Mouse (Mus musculus) MEL (cell line): ENCODE measurements around the gene Col3a1. TPM values are rescaled to one million over a fixed set of nuclear protein-coding genes. Genes with fewer than 3 reads are reported as not detected.

Source experiments
- DNase-seq: peaks from one replicate; pipeline ENCODE4 v3.0.0; 2011; ENCODE audit warnings: low read depth, low spot score
- H3K27ac ChIP-seq: 2 replicates; pipeline ENCODE4 v1.5.1; 2012; ENCODE audit warnings: low read depth, mild to moderate bottlenecking, control low read depth, low read length, moderate library complexity; ENCODE audit not compliant: control insufficient read depth
- H3K27me3 ChIP-seq, 2 experiments: fragments of 150-350 bp in 1 of 2; sonication (generic) in 1 of 2; 2 replicates each; pipeline ENCODE4 v1.6.1; 2012; ENCODE audit warnings: low read length in 2 of 2, mild to moderate bottlenecking in 2 of 2, improper control_type of control experiment in 1 of 2, moderate library complexity in 1 of 2; ENCODE audit not compliant: insufficient read depth in 2 of 2, control insufficient read depth in 1 of 2
- H3K36me3 ChIP-seq, 2 experiments: 2 replicates each; pipeline ENCODE4 v1.6.1; 2012 to 2014; ENCODE audit warnings: low read length in 2 of 2, improper control_type of control experiment in 1 of 2, inconsistent platforms in 1 of 2, mild to moderate bottlenecking in 1 of 2; ENCODE audit not compliant: insufficient read depth in 2 of 2, control insufficient read depth in 1 of 2
- H3K4me1 ChIP-seq, 2 experiments: fragments of 150-350 bp in 1 of 2; sonication (generic) in 1 of 2; 2 replicates each; pipeline ENCODE4 v1.6.1; 2012; ENCODE audit warnings: low read length in 2 of 2, improper control_type of control experiment in 1 of 2, mild to moderate bottlenecking in 1 of 2; ENCODE audit not compliant: insufficient read depth in 2 of 2, control insufficient read depth in 1 of 2
- H3K4me3 ChIP-seq, 2 experiments: fragments of 150-350 bp in 1 of 2; sonication (generic) in 1 of 2; 2 replicates each; pipeline ENCODE4 v1.5.1; 2012; ENCODE audit warnings: low read depth in 2 of 2, low read length in 2 of 2, mild to moderate bottlenecking in 2 of 2, moderate library complexity in 2 of 2, control low read depth in 1 of 2, improper control_type of control experiment in 1 of 2; ENCODE audit not compliant: control insufficient read depth in 1 of 2, insufficient read depth in 1 of 2
- H3K79me2 ChIP-seq: 2 replicates; pipeline ENCODE4 v1.6.1; 2012; ENCODE audit warnings: mild to moderate bottlenecking, low read length, moderate library complexity; ENCODE audit not compliant: control insufficient read depth, poor library complexity, insufficient read depth
- H3K9ac ChIP-seq: 2 replicates; pipeline ENCODE4 v1.6.1; 2012; ENCODE audit warnings: low read depth, mild to moderate bottlenecking, control low read depth, low read length, moderate library complexity; ENCODE audit not compliant: control insufficient read depth, poor library complexity, severe bottlenecking
- H3K9me3 ChIP-seq: fragments of 150-350 bp; sonication (generic); replicated peaks from 2 replicates; pipeline ENCODE4 v1.6.1; 2012; ENCODE audit warnings: mild to moderate bottlenecking, low read length, improper control_type of control experiment, moderate library complexity; ENCODE audit not compliant: insufficient read depth
- CHD1 ChIP-seq: IDR thresholded peaks from 2 replicates; pipeline ENCODE4 v1.6.1; 2012; ENCODE audit warnings: low read depth, mild to moderate bottlenecking, inconsistent platforms, low read length, improper control_type of control experiment
- CHD2 ChIP-seq: IDR thresholded peaks from 2 replicates; pipeline ENCODE4 v1.6.1; 2011; ENCODE audit warnings: low read length, improper control_type of control experiment
- ELF1 ChIP-seq: IDR thresholded peaks from 2 replicates; pipeline ENCODE4 v1.6.1; 2014; ENCODE audit warnings: low read depth, mild to moderate bottlenecking, inconsistent platforms, low read length, improper control_type of control experiment, moderate library complexity
- ETS1 ChIP-seq: IDR thresholded peaks from 2 replicates; pipeline ENCODE4 v1.6.1; 2012; ENCODE audit warnings: low read depth, mild to moderate bottlenecking, inconsistent platforms, low read length, improper control_type of control experiment, moderate library complexity
- GABPA ChIP-seq: IDR thresholded peaks from 2 replicates; pipeline ENCODE4 v1.6.1; 2012; ENCODE audit warnings: low read depth, mild to moderate bottlenecking, inconsistent platforms, low read length, improper control_type of control experiment, moderate library complexity
- GATA1 ChIP-seq: IDR thresholded peaks from 2 replicates; pipeline ENCODE4 v1.6.1; 2011; ENCODE audit warnings: low read depth, low read length, improper control_type of control experiment
- JUND ChIP-seq: IDR thresholded peaks from 2 replicates; pipeline ENCODE4 v1.6.1; 2011; ENCODE audit warnings: low read depth, mild to moderate bottlenecking, improper control_type of control experiment, low read length
- MAZ ChIP-seq: IDR thresholded peaks from 2 replicates; pipeline ENCODE4 v1.6.1; 2012; ENCODE audit warnings: low read depth, mild to moderate bottlenecking, inconsistent platforms, low read length, improper control_type of control experiment
- MEF2A ChIP-seq: IDR thresholded peaks from 2 replicates; pipeline ENCODE4 v1.6.1; 2014; ENCODE audit warnings: low read depth, mild to moderate bottlenecking, inconsistent platforms, low read length, improper control_type of control experiment; ENCODE audit not compliant: poor library complexity, insufficient replicate concordance, severe bottlenecking; ENCODE audit errors: extremely low read depth
- MXI1 ChIP-seq: IDR thresholded peaks from 2 replicates; pipeline ENCODE4 v1.6.1; 2011; ENCODE audit warnings: mild to moderate bottlenecking, low read depth, low read length, improper control_type of control experiment
- MYB ChIP-seq: IDR thresholded peaks from 2 replicates; pipeline ENCODE4 v1.6.1; 2011; ENCODE audit warnings: mild to moderate bottlenecking, low read depth, low read length, improper control_type of control experiment
- NELFE ChIP-seq: IDR thresholded peaks from 2 replicates; pipeline ENCODE4 v1.6.1; 2011; ENCODE audit warnings: low read depth, low read length, improper control_type of control experiment
- NRF1 ChIP-seq: IDR thresholded peaks from 2 replicates; pipeline ENCODE4 v1.6.1; 2014; ENCODE audit warnings: low read depth, mild to moderate bottlenecking, inconsistent platforms, low read length, improper control_type of control experiment, moderate library complexity; ENCODE audit not compliant: poor library complexity, insufficient read depth, severe bottlenecking
- POLR2A ChIP-seq, 2 experiments: IDR thresholded peaks; 2 replicates each; pipeline ENCODE4 v1.6.1; 2011 to 2012; ENCODE audit warnings: low read length in 2 of 2, mild to moderate bottlenecking in 2 of 2, control low read depth in 1 of 2, improper control_type of control experiment in 1 of 2, low read depth in 1 of 2, moderate library complexity in 1 of 2; ENCODE audit not compliant: control insufficient read depth in 1 of 2, insufficient read depth in 1 of 2, poor library complexity in 1 of 2
- POLR2AphosphoS2 ChIP-seq: IDR thresholded peaks from 2 replicates; pipeline ENCODE4 v1.6.1; 2011; ENCODE audit warnings: low read length, improper control_type of control experiment
- RAD21 ChIP-seq: IDR thresholded peaks from 2 replicates; pipeline ENCODE4 v1.6.1; 2011; ENCODE audit warnings: mild to moderate bottlenecking, low read depth, low read length, improper control_type of control experiment
- RCOR1 ChIP-seq: IDR thresholded peaks from 2 replicates; pipeline ENCODE4 v1.6.1; 2012; ENCODE audit warnings: low read depth, mild to moderate bottlenecking, inconsistent platforms, low read length, improper control_type of control experiment
- SIN3A ChIP-seq: IDR thresholded peaks from 2 replicates; pipeline ENCODE4 v1.6.1; 2012; ENCODE audit warnings: low read length, improper control_type of control experiment, inconsistent platforms
- SMC3 ChIP-seq: IDR thresholded peaks from 2 replicates; pipeline ENCODE4 v1.6.1; 2011; ENCODE audit warnings: low read depth, low read length, improper control_type of control experiment
- TAL1 ChIP-seq: IDR thresholded peaks from 2 replicates; pipeline ENCODE4 v1.6.1; 2012; ENCODE audit warnings: mild to moderate bottlenecking, inconsistent platforms, low read length, moderate library complexity, mixed read lengths
- TBP ChIP-seq: IDR thresholded peaks from 2 replicates; pipeline ENCODE4 v1.8.0; 2011; ENCODE audit warnings: low read depth, low read length, improper control_type of control experiment
- UBTF ChIP-seq: IDR thresholded peaks from 2 replicates; pipeline ENCODE4 v1.6.1; 2012; ENCODE audit warnings: low read depth, mild to moderate bottlenecking, inconsistent platforms, low read length, improper control_type of control experiment, moderate library complexity, borderline replicate concordance; ENCODE audit not compliant: insufficient read depth
- USF2 ChIP-seq, 2 experiments: IDR thresholded peaks; 2 replicates each; pipeline ENCODE4 v1.6.1; 2011 to 2012; ENCODE audit warnings: improper control_type of control experiment in 2 of 2, low read length in 2 of 2, borderline replicate concordance in 1 of 2, inconsistent platforms in 1 of 2, low read depth in 1 of 2, mild to moderate bottlenecking in 1 of 2; ENCODE audit not compliant: insufficient read depth in 1 of 2
- ZMIZ1 ChIP-seq: IDR thresholded peaks from 2 replicates; pipeline ENCODE4 v1.6.1; 2012; ENCODE audit warnings: low read depth, mild to moderate bottlenecking, inconsistent platforms, low read length, improper control_type of control experiment, moderate library complexity
- ZNF384 ChIP-seq: IDR thresholded peaks from 2 replicates; pipeline ENCODE4 v1.6.1; 2012; ENCODE audit warnings: low read depth, mild to moderate bottlenecking, inconsistent platforms, low read length, improper control_type of control experiment
- polyA plus RNA-seq, 2 experiments: library from polyadenylated mRNA; stranded (reverse) in 1 of 2; unstranded in 1 of 2; fragments of >175 nt in 1 of 2; fragments of >200 nt in 1 of 2; gene quantifications; 2 replicates each; pipeline versions ENCODE4 v1.2.1 to v1.2.4; 2012; ENCODE audit warnings: low replicate concordance in 2 of 2, low read depth in 1 of 2; ENCODE audit not compliant: insufficient read length in 2 of 2, insufficient read depth in 1 of 2, missing spikeins in 1 of 2
- total RNA-seq: library from RNA; depleted of rRNA; stranded (reverse); fragments of 300-350 nt; gene quantifications from 2 replicates; pipeline ENCODE4 v1.2.3, GENCODE M21; 2012

Gene Col3a1
- total and polyA plus RNA-seq, 3 experiments = not detected

DNA sequence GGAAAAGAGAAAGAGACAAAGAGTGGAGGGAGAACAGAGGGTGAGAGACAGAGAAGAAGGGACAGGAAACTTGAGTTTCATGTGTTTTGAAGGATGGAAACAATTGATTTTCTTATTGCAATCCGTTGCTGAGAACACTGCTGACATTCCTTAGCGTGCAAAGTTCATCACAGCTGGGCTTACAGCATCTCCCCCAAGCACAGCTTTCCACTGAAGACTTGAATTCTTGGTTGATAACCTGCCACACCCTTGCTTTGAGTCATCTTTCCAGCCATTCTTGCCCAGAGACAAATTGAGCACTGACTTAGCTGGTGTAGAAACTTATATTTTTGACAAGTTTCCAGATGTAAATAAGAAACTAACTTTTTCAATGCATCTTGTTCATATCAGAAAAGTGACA is 2.3 kb upstream of the Col3a1 start:
- Histone ChIP-seq H3K27me3 (no peaks in the 10 kb centered on the region; a peak in 1 of 4 replicates), H3K4me1 (no peaks in the 10 kb centered on the region), H3K27ac (no peak overlapping the region), H3K79me2 (no peaks in the 10 kb centered on the region), H3K4me3 (no peak overlapping the region), H3K9ac (no peak overlapping the region), H3K36me3 (no peaks in the 10 kb centered on the region), H3K9me3 (no peaks in the 10 kb centered on the region)
- no peak for DNase-seq
- TF ChIP-seq POLR2AphosphoS2 (no peak), POLR2A (IDR thresholded peaks at IDR 0.05; ENCODE audit: control insufficient read depth in 1 of 2, insufficient read depth in 1 of 2, low read depth in 1 of 2, low read length in 2 of 2, poor library complexity in 1 of 2) (no peak), RCOR1 (no peak), SMC3 (no peak), GATA1 (no peak), MAZ (no peak), RAD21 (no peak), USF2 (IDR thresholded peaks at IDR 0.05; ENCODE audit: borderline replicate concordance in 1 of 2, insufficient read depth in 1 of 2, low read depth in 1 of 2, low read length in 2 of 2) (no peak), CHD1 (no peak), GABPA (no peak), TBP (no peak), ZNF384 (no peak), TAL1 (no peak), SIN3A (no peak), MXI1 (no peak), ZMIZ1 (no peak), MEF2A (no peak), MYB (no peak)

DNA sequence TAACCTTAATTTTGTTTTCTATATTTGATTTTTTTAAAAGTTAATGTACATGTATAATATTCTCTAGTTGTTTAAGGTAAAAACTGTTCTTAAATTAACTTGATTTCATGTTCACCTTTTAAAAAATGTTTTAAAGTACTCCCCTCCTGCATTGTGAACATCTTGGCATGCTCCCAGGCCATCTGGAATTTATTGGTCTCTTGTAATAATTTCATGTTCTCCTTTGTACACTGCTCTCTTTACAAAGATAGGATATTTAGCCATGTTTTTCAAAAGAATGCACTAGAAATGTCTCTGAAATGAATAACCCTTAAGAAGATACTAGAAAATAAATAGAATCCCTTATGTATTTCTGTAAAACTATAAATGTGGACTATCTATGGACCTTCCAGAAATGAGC is 624 bp downstream of the Col3a1 start:
- Histone ChIP-seq H3K4me3 (no peak overlapping the region), H3K27ac (no peak overlapping the region), H3K27me3 (peaks cover 0 to 1% of the 10 kb centered on the region in 2 experiments; a peak in 3 of 4 replicates)

More for the DNA sequence above, 624 bp downstream of the Col3a1 start:
- DNase-seq = no peak
- Histone ChIP-seq H3K9ac (no peak overlapping the region), H3K9me3 (no peaks in the 10 kb centered on the region), H3K79me2 (no peaks in the 10 kb centered on the region), H3K4me1 (no peaks in the 10 kb centered on the region), H3K36me3 (no peaks in the 10 kb centered on the region)
- TF ChIP-seq SIN3A (no peak), TAL1 (no peak), MYB (no peak), MAZ (no peak), NRF1 (no peak), JUND (no peak), ELF1 (no peak), MXI1 (no peak), NELFE (no peak), GABPA (no peak), CHD2 (no peak), TBP (no peak), ETS1 (no peak), UBTF (no peak)
